13 mouse cellular contexts compared by ENCODE assay signal in the genomic region with DNA sequence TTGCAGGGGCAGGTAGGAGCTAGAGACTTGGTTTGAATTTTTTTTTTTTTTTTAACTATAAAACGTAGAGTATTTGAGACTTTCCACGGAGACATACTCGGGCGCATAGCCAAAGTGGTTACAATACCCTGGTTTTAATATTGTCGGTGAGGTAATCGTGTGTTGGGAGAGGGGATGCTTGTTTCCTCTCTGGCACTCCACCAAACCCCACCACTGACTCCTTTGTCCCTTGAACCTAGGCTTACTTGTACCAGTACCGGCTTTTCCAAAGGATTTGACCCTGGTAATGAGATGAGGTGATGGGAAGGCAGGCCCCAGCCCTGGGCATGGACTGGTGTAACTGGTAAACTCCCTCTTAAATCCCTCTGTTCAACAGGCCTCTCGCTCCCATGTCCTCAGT. TPM values are rescaled to one million over a fixed set of nuclear protein-coding genes. Genes with fewer than 3 reads are reported as not detected.
A peak's percentile ranks its signal among the peaks of the same experiment; 100 is the strongest.
DNase-seq lines count a peak whose midpoint lies in the region; ATAC-seq lines count a peak whose summit lies in the region.
"Had no signal": no experiment of that assay in that cellular context is flagged by ENCODE, and none has a peak within 500 bp of the region (broad histone marks: within the 10 kb centered on the region; RNA-seq: fewer than 3 reads in every experiment).

No protein-coding gene starts in this region.

- peaks cover 66% of the 10 kb centered on the region for H3K4me1 ChIP-seq in heart, embryonic 16.5 days (ENCODE audit: control insufficient read depth, insufficient read depth, low read length)
- peaks cover 70% of the 10 kb centered on the region for H3K4me1 ChIP-seq in lung, embryonic 16.5 days (replicated peaks; ENCODE audit: control insufficient read depth, insufficient read depth, low read length)
- H3K4me1 ChIP-seq in embryonic facial prominence, embryonic 14.5 days (ENCODE audit: control insufficient read depth, insufficient read depth, low read length), result peaks cover 80% of the 10 kb centered on the region
- H3K4me1 ChIP-seq in limb, embryonic 13.5 days, result peaks cover 94% of the 10 kb centered on the region

- 50% methylated on average over 8 of the region's 8 CpGs for WGBS in heart, embryonic 16.5 days
- 41% methylated on average over 8 of the region's 8 CpGs for WGBS in lung, embryonic 16.5 days
- WGBS in embryonic facial prominence, embryonic 14.5 days, result 47% methylated on average over 8 of the region's 8 CpGs
- WGBS in limb, embryonic 13.5 days, result 28% methylated on average over 8 of the region's 8 CpGs

- H3K9me3 ChIP-seq in heart, embryonic 16.5 days (replicated peaks; ENCODE audit: control insufficient read depth, low read length), result no peaks in the 10 kb centered on the region
- H3K9me3 ChIP-seq in lung, embryonic 16.5 days (ENCODE audit: control insufficient read depth, low read length), result no peaks in the 10 kb centered on the region; the same call in 1 of the 2 replicates
- no peaks in the 10 kb centered on the region for H3K9me3 ChIP-seq in embryonic facial prominence, embryonic 14.5 days (ENCODE audit: control insufficient read depth, low read length)
- no peaks in the 10 kb centered on the region for H3K9me3 ChIP-seq in limb, embryonic 13.5 days
- H3K9me3 ChIP-seq: liver, embryonic 15.5 days had no signal

- no peak for DNase-seq in heart, adult 9 months (ENCODE audit: low spot score in 2 of 2)
- DNase-seq in lung, postnatal 4 days, result no peak
- DNase-seq in embryonic facial prominence, embryonic 14.5 days (ENCODE audit: low spot score), result peak; percentile 86
- DNase-seq in layer of hippocampus, adult 8-10 months (ENCODE audit: low spot score in 2 of 2), result no peak
- DNase-seq in T-cell, adult 2 months (ENCODE audit: low spot score), result no peak
- DNase-seq: cerebellum, postnatal 10 days; kidney, adult 2 months; right cerebral cortex, postnatal 25 days had no signal

- no peaks in the 10 kb centered on the region for H3K27me3 ChIP-seq in heart, embryonic 16.5 days (ENCODE audit: control insufficient read depth, insufficient read depth, low read length)
- no peaks in the 10 kb centered on the region for H3K27me3 ChIP-seq in lung, embryonic 16.5 days (ENCODE audit: control insufficient read depth, insufficient read depth, low read depth, low read length)
- no peaks in the 10 kb centered on the region for H3K27me3 ChIP-seq in embryonic facial prominence, embryonic 14.5 days (replicated peaks; ENCODE audit: control insufficient read depth, insufficient read depth, low read length)
- H3K27me3 ChIP-seq in limb, embryonic 13.5 days, result no peaks in the 10 kb centered on the region
- H3K27me3 ChIP-seq: liver, embryonic 15.5 days had no signal

- H3K9ac ChIP-seq in heart, embryonic 16.5 days (ENCODE audit: low read length), result no peak overlapping the region
- no peak overlapping the region for H3K9ac ChIP-seq in lung, embryonic 16.5 days (ENCODE audit: low read length)
- H3K9ac ChIP-seq in embryonic facial prominence, embryonic 14.5 days (ENCODE audit: low read depth, low read length), result no peak overlapping the region
- H3K9ac ChIP-seq in limb, embryonic 13.5 days, result no peak overlapping the region
- H3K9ac ChIP-seq: liver, embryonic 15.5 days had no signal

- no peaks in the 10 kb centered on the region for H3K36me3 ChIP-seq in heart, embryonic 16.5 days (ENCODE audit: control insufficient read depth, insufficient read depth)
- no peaks in the 10 kb centered on the region for H3K36me3 ChIP-seq in lung, embryonic 16.5 days (ENCODE audit: control insufficient read depth, insufficient read depth, low read length)
- H3K36me3 ChIP-seq in embryonic facial prominence, embryonic 14.5 days (ENCODE audit: control insufficient read depth, insufficient read depth, low read length), result no peaks in the 10 kb centered on the region
- H3K36me3 ChIP-seq in limb, embryonic 13.5 days, result no peaks in the 10 kb centered on the region
- H3K36me3 ChIP-seq: liver, embryonic 15.5 days had no signal

- H3K4me3 ChIP-seq in heart, embryonic 16.5 days (ENCODE audit: low read length), result no peak overlapping the region
- no peak overlapping the region for H3K4me3 ChIP-seq in lung, embryonic 16.5 days (ENCODE audit: low read length)
- no peak overlapping the region for H3K4me3 ChIP-seq in embryonic facial prominence, embryonic 14.5 days (ENCODE audit: low read depth, low read length)
- no peak overlapping the region for H3K4me3 ChIP-seq in limb, embryonic 13.5 days
- H3K4me3 ChIP-seq: left cerebral cortex, adult 2 months; liver, embryonic 15.5 days had no signal

- ATAC-seq in heart, embryonic 16.5 days (replicated peaks; ENCODE audit: extremely low read depth, insufficient read depth, low FRiP score), result no peak
- no peak for ATAC-seq in lung, embryonic 16.5 days (ENCODE audit: low read depth)
- no peak; the same call in 1 of the 2 replicates for ATAC-seq in embryonic facial prominence, embryonic 14.5 days (ENCODE audit: low read depth)
- peak; percentile 78 for ATAC-seq in limb, embryonic 13.5 days (ENCODE audit: low FRiP score, low read depth)

- no peak overlapping the region for H3K4me2 ChIP-seq in heart, embryonic 16.5 days (ENCODE audit: low read depth, low read length)
- no peak overlapping the region for H3K4me2 ChIP-seq in lung, embryonic 16.5 days (ENCODE audit: low read depth, low read length)
- H3K4me2 ChIP-seq in embryonic facial prominence, embryonic 14.5 days (ENCODE audit: low read depth, low read length), result no peak overlapping the region
- H3K4me2 ChIP-seq in limb, embryonic 13.5 days (replicated peaks), result peak overlapping the region; percentile 41
- H3K4me2 ChIP-seq: liver, embryonic 15.5 days had no signal

- 0 out of 2 replicates have a peak overlapping the region, but pooled peaks have one; percentile 32 for H3K27ac ChIP-seq in heart, embryonic 16.5 days (ENCODE audit: low read length)
- peak overlapping the region; percentile 36; the same call in 1 of the 2 replicates for H3K27ac ChIP-seq in lung, embryonic 16.5 days (ENCODE audit: low read length)
- peak overlapping the region; percentile 56 for H3K27ac ChIP-seq in embryonic facial prominence, embryonic 14.5 days (replicated peaks; ENCODE audit: low read depth, low read length)
- H3K27ac ChIP-seq in limb, embryonic 13.5 days, result peak overlapping the region; percentile 95
- H3K27ac ChIP-seq: left cerebral cortex, adult 2 months; liver, embryonic 15.5 days had no signal

RNA-seq across cellular contexts. Expression of gene Notch2, which starts 25.3 kb away (rescaled TPM):
- polyA plus RNA-seq in heart, embryonic 16.5 days (2015; fragmentation: Nextera tagmentation; extraction: Ambion mirVana), result 10.5 and 13.6 TPM in 2 replicates
- 34.1 and 35.7 TPM in 2 replicates for polyA plus RNA-seq in lung, embryonic 16.5 days (2015; fragmentation: Nextera tagmentation; extraction: Ambion mirVana)
- 35.6 and 39.3 TPM in 2 replicates for polyA plus RNA-seq in embryonic facial prominence, embryonic 14.5 days (2014; fragmentation: Nextera tagmentation; extraction: Ambion mirVana)
- 39.9 and 43.5 TPM in 2 replicates for polyA plus RNA-seq in limb, embryonic 13.5 days (2015; fragmentation: Nextera tagmentation; extraction: Ambion mirVana)
- 10 to 100 TPM; 22.9 to 29.1 (median 26.8) TPM for total RNA-seq in layer of hippocampus, adult 8-10 months (2022)

Comparison
In these comparisons a context has a peak if more than half of its experiments do, and no peak if none do; other contexts are left out.
1. H3K27ac ChIP-seq: peak in every context shown above with its lines; median percentile 95 in limb, embryonic 13.5 days; 56 in embryonic facial prominence, embryonic 14.5 days; 36 in lung, embryonic 16.5 days; 32 in heart, embryonic 16.5 days.